Mouse (Mus musculus): ENCODE results near the gene Gm4869. TPM values are rescaled to one million over a fixed set of nuclear protein-coding genes. Genes with fewer than 3 reads are reported as not detected.
A peak's percentile ranks its signal among the peaks of the same experiment; 100 is the strongest.

The Gm4869 gene
- polyA plus RNA-seq, 1 experiment from 2014 or later, result not detected

- H3K9me3 ChIP-seq (ENCODE audit: low read length), result no peaks in the 10 kb centered on the region
- peak overlapping the region; percentile 58 for H3K4me3 ChIP-seq (ENCODE audit: low read depth, low read length)
- peak overlapping the region; percentile 81 for H3K27ac ChIP-seq (ENCODE audit: low read depth)
- DNase-seq (peak; percentile 55), ATAC-seq (no peak)
- H3K4me1 ChIP-seq (ENCODE audit: insufficient read depth), result peaks cover 49% of the 10 kb centered on the region
- peak overlapping the region; percentile 79 for H3K4me2 ChIP-seq (ENCODE audit: low read depth, low read length)
- no peaks in the 10 kb centered on the region for H3K27me3 ChIP-seq (ENCODE audit: insufficient read depth, low read length)
- H3K9ac ChIP-seq (replicated peaks), result peak overlapping the region; percentile 56
- no peaks in the 10 kb centered on the region for H3K36me3 ChIP-seq (replicated peaks; ENCODE audit: insufficient read depth, low read length)
- TF ChIP-seq EP300 (IDR thresholded peaks at IDR 0.05; ENCODE audit: low read depth), result no peak
- TF ChIP-seq CTCF (IDR thresholded peaks at IDR 0.05; ENCODE audit: low read depth), result no peak
- 20% methylated on average over 22 of the region's 22 CpGs for WGBS (ENCODE audit: insufficient replicate concordance)
Observed at GRCm38 (mm10) chr5:140506096-140506794, 60.8 kb downstream of the Gm4869 start.

- no peaks in the 10 kb centered on the region for H3K36me3 ChIP-seq (replicated peaks; ENCODE audit: insufficient read depth, low read length)
- ATAC-seq (no peak), DNase-seq (no peak)
- no peaks in the 10 kb centered on the region for H3K27me3 ChIP-seq (ENCODE audit: insufficient read depth, low read length)
- no peak overlapping the region for H3K9ac ChIP-seq (replicated peaks)
- H3K27ac ChIP-seq (ENCODE audit: low read depth), result peak overlapping the region; percentile 81
- TF ChIP-seq CTCF (IDR thresholded peaks at IDR 0.05; ENCODE audit: low read depth), result no peak
- no peak for TF ChIP-seq EP300 (IDR thresholded peaks at IDR 0.05; ENCODE audit: low read depth)
- H3K9me3 ChIP-seq (ENCODE audit: low read length), result no peaks in the 10 kb centered on the region
- H3K4me2 ChIP-seq (ENCODE audit: low read depth, low read length), result peak overlapping the region; percentile 79
- peaks cover 46% of the 10 kb centered on the region for H3K4me1 ChIP-seq (ENCODE audit: insufficient read depth)
- H3K4me3 ChIP-seq (ENCODE audit: low read depth, low read length), result peak overlapping the region; percentile 58; the same call in 1 of the 2 replicates
- 54% methylated on average over 14 of the region's 14 CpGs for WGBS (ENCODE audit: insufficient replicate concordance)
Observed at GRCm38 (mm10) chr5:140507466-140508208, 62.2 kb downstream of the Gm4869 start.

- H3K27ac ChIP-seq (ENCODE audit: low read depth), result peak overlapping the region; percentile 81
- ATAC-seq (no peak), DNase-seq (peak; percentile 59)
- 0 out of 2 replicates have a peak overlapping the region, but pooled peaks have one; percentile 8 for H3K9ac ChIP-seq (replicated peaks)
- H3K4me1 ChIP-seq (ENCODE audit: insufficient read depth), result peaks cover 40% of the 10 kb centered on the region
- peak overlapping the region; percentile 79 for H3K4me2 ChIP-seq (ENCODE audit: low read depth, low read length)
- 23% methylated on average over 8 of the region's 8 CpGs for WGBS (ENCODE audit: insufficient replicate concordance)
- H3K27me3 ChIP-seq (ENCODE audit: insufficient read depth, low read length), result no peaks in the 10 kb centered on the region
- TF ChIP-seq EP300 (IDR thresholded peaks at IDR 0.05; ENCODE audit: low read depth), result no peak
- peak overlapping the region; percentile 13; the same call in 1 of the 2 replicates for H3K4me3 ChIP-seq (ENCODE audit: low read depth, low read length)
- no peaks in the 10 kb centered on the region for H3K9me3 ChIP-seq (ENCODE audit: low read length)
- no peaks in the 10 kb centered on the region for H3K36me3 ChIP-seq (replicated peaks; ENCODE audit: insufficient read depth, low read length)
Observed at GRCm38 (mm10) chr5:140508686-140509085, 63.2 kb downstream of the Gm4869 start.

- H3K36me3 ChIP-seq (replicated peaks; ENCODE audit: insufficient read depth, low read length), result no peaks in the 10 kb centered on the region
- 52% methylated on average over 9 of the region's 9 CpGs for WGBS (ENCODE audit: insufficient replicate concordance)
- ATAC-seq (no peak), DNase-seq (no peak)
- H3K9ac ChIP-seq (replicated peaks), result 0 out of 2 replicates have a peak overlapping the region, but pooled peaks have one; percentile 8
- TF ChIP-seq EP300 (IDR thresholded peaks at IDR 0.05; ENCODE audit: low read depth) (no peak), CTCF (IDR thresholded peaks at IDR 0.05; ENCODE audit: low read depth) (no peak)
- peak overlapping the region; percentile 13; the same call in 1 of the 2 replicates for H3K4me3 ChIP-seq (ENCODE audit: low read depth, low read length)
- H3K27ac ChIP-seq (ENCODE audit: low read depth), result peak overlapping the region; percentile 81
- no peaks in the 10 kb centered on the region for H3K9me3 ChIP-seq (ENCODE audit: low read length)
- H3K27me3 ChIP-seq (ENCODE audit: insufficient read depth, low read length), result no peaks in the 10 kb centered on the region
- peaks cover 40% of the 10 kb centered on the region for H3K4me1 ChIP-seq (ENCODE audit: insufficient read depth)
- H3K4me2 ChIP-seq (ENCODE audit: low read depth, low read length), result peak overlapping the region; percentile 79
Observed at GRCm38 (mm10) chr5:140509204-140509603, 63.8 kb downstream of the Gm4869 start.

GRCm38 (mm10) chr5:140510012-140511000, 64.9 kb downstream of the Gm4869 start:
- no peak for ATAC-seq
- Histone ChIP-seq H3K9me3 (ENCODE audit: low read length) (no peaks in the 10 kb centered on the region), H3K27me3 (ENCODE audit: insufficient read depth, low read length) (no peaks in the 10 kb centered on the region), H3K4me2 (ENCODE audit: low read depth, low read length) (peak overlapping the region; percentile 30), H3K4me1 (ENCODE audit: insufficient read depth) (peaks cover 33% of the 10 kb centered on the region), H3K4me3 (ENCODE audit: low read depth, low read length) (no peak overlapping the region), H3K36me3 (replicated peaks; ENCODE audit: insufficient read depth, low read length) (no peaks in the 10 kb centered on the region), H3K9ac (replicated peaks) (no peak overlapping the region), H3K27ac (ENCODE audit: low read depth) (peak overlapping the region; percentile 81)
- WGBS (ENCODE audit: insufficient replicate concordance), result 59% methylated on average over 27 of the region's 27 CpGs
- TF ChIP-seq EP300 (IDR thresholded peaks at IDR 0.05; ENCODE audit: low read depth), result no peak
- TF ChIP-seq CTCF (IDR thresholded peaks at IDR 0.05; ENCODE audit: low read depth), result no peak
- no peak for DNase-seq

Data from liver, postnatal 0 days (tissue).